Mouse (Mus musculus): ENCODE measurements around the gene Igf1r.

- TF ChIP-seq POLR2A (IDR thresholded peaks at IDR 0.05; ENCODE audit: borderline replicate concordance, extremely low read depth, low read depth, low read length) (no peak), CTCF (IDR thresholded peaks at IDR 0.05; ENCODE audit: insufficient read depth, low read length) (no peak)
Observed at GRCm38 (mm10) chr7:68225427-68226054, 272.9 kb downstream of the Igf1r start.

All from lung, adult 2 months (tissue).